Mouse (Mus musculus): Measurements from ENCODE around the gene Spred2. TPM values are rescaled to one million over a fixed set of nuclear protein-coding genes. Genes with fewer than 3 reads are reported as not detected.

Spred2 gene
- polyA plus RNA-seq, 1 experiment from 2014 or later, result 4.6 TPM

GRCm38 (mm10) chr11:19912661-19913060, 11.5 kb upstream of the Spred2 start:
- Histone ChIP-seq H3K36me3 (no peaks in the 10 kb centered on the region), H3K4me2 (no peak overlapping the region), H3K27ac (no peak overlapping the region), H3K27me3 (no peaks in the 10 kb centered on the region), H3K4me1 (replicated peaks) (peaks cover 8% of the 10 kb centered on the region), H3K9ac (no peak overlapping the region), H3K4me3 (no peak overlapping the region), H3K9me3 (replicated peaks) (no peaks in the 10 kb centered on the region)
- 91% methylated on average over 5 of the region's 5 CpGs for WGBS
- no peak for ATAC-seq (replicated peaks; ENCODE audit: insufficient number of reproducible peaks, insufficient read depth, low FRiP score, low read depth)

DNA sequence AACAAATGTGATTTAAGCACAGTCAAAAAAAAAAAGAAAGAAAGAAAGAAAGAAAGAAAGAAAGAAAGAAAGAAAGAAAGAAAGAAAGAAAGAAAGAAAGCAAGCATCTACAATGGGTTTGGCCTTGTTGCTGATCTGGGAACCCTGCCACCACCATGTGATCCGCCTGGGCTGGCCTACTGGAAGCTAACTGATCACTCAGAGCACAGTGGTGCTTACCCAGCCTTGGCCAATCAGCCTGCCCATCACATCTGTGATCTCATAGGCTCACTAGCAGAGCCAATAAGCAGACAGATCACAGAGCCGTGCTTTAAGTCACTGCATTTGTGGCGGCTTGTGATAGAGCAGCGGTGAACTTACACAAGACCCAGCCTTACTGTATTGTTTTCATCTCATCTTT, 10.4 kb upstream of the Spred2 start:
- H3K36me3 ChIP-seq, result no peaks in the 10 kb centered on the region
- no peaks in the 10 kb centered on the region for H3K27me3 ChIP-seq
- no peak overlapping the region for H3K4me3 ChIP-seq
- no peak for ATAC-seq (replicated peaks; ENCODE audit: insufficient number of reproducible peaks, insufficient read depth, low FRiP score, low read depth)
- H3K27ac ChIP-seq, result no peak overlapping the region
- 81% methylated on average over 4 of the region's 4 CpGs for WGBS
- H3K4me2 ChIP-seq, result no peak overlapping the region
- H3K9ac ChIP-seq, result no peak overlapping the region
- H3K9me3 ChIP-seq (replicated peaks), result no peaks in the 10 kb centered on the region
- H3K4me1 ChIP-seq (replicated peaks), result peaks cover 13% of the 10 kb centered on the region

DNA sequence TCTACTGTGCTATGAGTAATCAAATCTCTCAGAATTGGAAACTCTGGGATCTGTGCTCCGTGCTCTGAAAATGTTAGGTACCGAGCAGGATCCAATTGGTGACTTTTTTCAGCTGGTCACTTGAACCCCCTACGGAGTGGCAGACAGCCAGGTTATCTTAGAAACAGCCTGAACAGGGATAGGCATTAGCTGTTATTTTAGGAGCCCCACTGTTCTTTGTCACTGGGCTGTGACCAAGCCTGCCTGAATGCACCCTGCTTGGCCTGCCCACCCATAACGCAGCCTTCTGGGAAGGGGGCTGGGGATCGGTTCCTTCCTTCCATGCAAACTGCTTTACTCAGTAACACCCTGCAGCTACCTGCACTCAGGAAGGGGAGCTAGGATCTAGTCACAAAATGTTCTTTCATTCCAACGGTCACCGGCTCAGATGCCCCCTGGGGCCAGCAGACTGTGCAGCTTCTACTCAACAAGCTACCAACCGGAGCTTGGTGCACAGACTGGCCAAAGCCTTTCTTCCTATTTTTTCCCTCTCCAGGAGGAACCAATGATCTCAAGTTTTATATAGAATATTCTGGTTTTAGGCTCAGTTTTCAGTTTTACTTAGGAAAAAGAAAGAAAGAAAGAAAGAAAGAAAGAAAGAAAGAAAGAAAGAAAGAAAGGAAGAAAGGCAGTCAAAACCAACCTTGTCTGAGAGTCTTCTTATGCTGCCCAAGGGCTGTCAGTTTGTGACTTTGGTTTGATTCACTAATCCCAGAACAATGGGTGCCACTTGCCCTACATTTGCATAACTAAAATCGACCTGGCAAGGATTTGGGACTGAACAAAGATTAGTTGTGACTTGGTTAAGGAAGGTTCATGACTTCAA, 6.6 kb upstream of the Spred2 start:
- Histone ChIP-seq H3K4me3 (no peak overlapping the region), H3K9ac (0 out of 2 replicates have a peak overlapping the region, but pooled peaks have one; percentile 5), H3K9me3 (replicated peaks) (no peaks in the 10 kb centered on the region), H3K4me2 (peak overlapping the region; percentile 45), H3K4me1 (replicated peaks) (peaks cover 25% of the 10 kb centered on the region), H3K27me3 (no peaks in the 10 kb centered on the region), H3K27ac (no peak overlapping the region), H3K36me3 (no peaks in the 10 kb centered on the region)
- WGBS, result 27% methylated on average over 9 of the region's 9 CpGs
- no peak for ATAC-seq (replicated peaks; ENCODE audit: insufficient number of reproducible peaks, insufficient read depth, low FRiP score, low read depth)

- no peaks in the 10 kb centered on the region for H3K27me3 ChIP-seq
- H3K27ac ChIP-seq, result no peak overlapping the region
- H3K36me3 ChIP-seq, result no peaks in the 10 kb centered on the region
- peaks cover 25% of the 10 kb centered on the region for H3K4me1 ChIP-seq (replicated peaks)
- 54% methylated on average over 2 of the region's 2 CpGs for WGBS
- ATAC-seq (replicated peaks; ENCODE audit: insufficient number of reproducible peaks, insufficient read depth, low FRiP score, low read depth), result no peak
- no peak overlapping the region for H3K4me3 ChIP-seq
- H3K9ac ChIP-seq, result no peak overlapping the region
- no peak overlapping the region for H3K4me2 ChIP-seq
- H3K9me3 ChIP-seq (replicated peaks), result no peaks in the 10 kb centered on the region
Measured at GRCm38 (mm10) chr11:19918246-19918540, 6.0 kb upstream of the Spred2 start.

- H3K36me3 ChIP-seq, result no peaks in the 10 kb centered on the region
- peaks cover 25% of the 10 kb centered on the region for H3K4me1 ChIP-seq (replicated peaks)
- H3K27ac ChIP-seq, result peak overlapping the region; percentile 87
- no peaks in the 10 kb centered on the region for H3K27me3 ChIP-seq
- WGBS, result 11% methylated on average over 6 of the region's 6 CpGs
- H3K4me3 ChIP-seq, result peak overlapping the region; percentile 73
- H3K9ac ChIP-seq, result 0 out of 2 replicates have a peak overlapping the region, but pooled peaks have one; percentile 73
- no peak for ATAC-seq (replicated peaks; ENCODE audit: insufficient number of reproducible peaks, insufficient read depth, low FRiP score, low read depth)
- no peaks in the 10 kb centered on the region for H3K9me3 ChIP-seq (replicated peaks)
- peak overlapping the region; percentile 88 for H3K4me2 ChIP-seq
Measured at GRCm38 (mm10) chr11:19919460-19919784, 4.8 kb upstream of the Spred2 start.

DNA sequence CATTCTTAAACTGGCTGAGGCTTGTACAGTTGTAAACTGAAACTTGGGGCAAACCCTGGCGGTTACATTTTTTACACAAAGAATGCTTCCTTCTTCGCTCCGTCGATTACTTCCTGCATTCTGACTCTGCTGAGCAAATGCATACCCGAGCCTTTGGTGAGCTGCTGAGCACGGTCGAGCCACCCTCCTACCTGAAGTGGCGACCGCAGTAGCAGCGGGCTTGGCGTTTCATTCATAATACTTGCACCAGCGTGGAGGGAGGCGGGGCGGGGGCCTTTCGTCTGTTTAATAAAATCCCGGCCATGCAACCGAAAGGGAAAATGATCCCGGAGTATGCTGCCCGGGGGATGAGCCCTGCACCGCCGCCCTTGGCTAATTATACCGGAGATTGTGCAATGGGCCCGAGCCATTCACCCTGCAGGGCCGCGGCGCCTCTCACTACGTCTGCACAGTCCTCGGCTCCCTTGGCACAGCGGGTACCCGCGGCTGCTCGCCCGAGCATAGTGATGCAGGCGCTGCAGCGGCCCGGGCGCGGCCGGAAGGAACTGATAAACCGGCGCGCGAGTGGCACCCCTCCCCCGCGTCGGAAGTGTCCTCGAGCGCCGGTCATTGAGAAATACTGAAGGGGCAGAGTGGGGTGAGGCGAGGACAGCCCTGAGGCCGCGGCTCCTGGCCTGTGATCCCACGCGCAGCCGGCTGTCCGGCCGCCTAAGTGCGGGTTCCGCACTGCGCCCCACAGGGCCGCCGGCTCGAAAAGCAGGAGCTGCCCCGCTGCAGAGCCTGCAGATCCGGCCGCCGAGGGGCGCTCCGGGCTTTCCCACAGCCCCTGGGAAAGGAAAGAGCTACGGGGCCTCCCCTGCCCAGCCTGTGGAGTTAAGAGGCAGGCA, 4.1 kb upstream of the Spred2 start:
- peaks cover 25% of the 10 kb centered on the region for H3K4me1 ChIP-seq (replicated peaks)
- under 1% methylated on average over 68 of the region's 70 CpGs for WGBS
- H3K27ac ChIP-seq, result peak overlapping the region; percentile 87
- H3K9me3 ChIP-seq (replicated peaks), result no peaks in the 10 kb centered on the region
- peak overlapping the region; percentile 73 for H3K9ac ChIP-seq
- no peaks in the 10 kb centered on the region for H3K36me3 ChIP-seq
- peak overlapping the region; percentile 73 for H3K4me3 ChIP-seq
- H3K4me2 ChIP-seq, result peak overlapping the region; percentile 88
- H3K27me3 ChIP-seq, result no peaks in the 10 kb centered on the region
- ATAC-seq (replicated peaks; ENCODE audit: insufficient number of reproducible peaks, insufficient read depth, low FRiP score, low read depth), result peak; percentile 72

DNA sequence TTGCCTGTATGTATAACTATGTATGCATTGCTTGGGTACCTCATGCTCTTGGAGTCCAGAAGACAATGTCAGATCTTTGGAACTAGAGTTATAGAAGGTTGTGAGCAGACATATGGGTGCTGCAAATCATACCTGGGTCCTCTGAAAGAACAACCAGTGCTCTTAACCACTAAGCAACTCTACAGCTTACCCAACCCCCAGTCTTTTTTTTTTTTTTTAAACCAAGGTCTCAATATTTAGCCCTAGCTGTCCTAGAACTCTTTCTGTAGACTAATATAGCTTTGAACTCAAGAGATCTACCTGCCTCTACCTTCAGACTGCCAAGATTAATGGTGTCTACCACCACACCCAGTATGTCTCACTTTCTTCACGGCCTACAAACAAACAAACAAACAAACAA, 2.5 kb upstream of the Spred2 start:
- WGBS, result 76% methylated on average over 1 of the region's 1 CpGs
- H3K36me3 ChIP-seq, result no peaks in the 10 kb centered on the region
- H3K4me1 ChIP-seq (replicated peaks), result peaks cover 34% of the 10 kb centered on the region
- H3K27me3 ChIP-seq, result no peaks in the 10 kb centered on the region
- H3K9me3 ChIP-seq (replicated peaks), result no peaks in the 10 kb centered on the region
- no peak overlapping the region for H3K27ac ChIP-seq
- no peak overlapping the region for H3K4me2 ChIP-seq
- H3K9ac ChIP-seq, result no peak overlapping the region
- no peak for ATAC-seq (replicated peaks; ENCODE audit: insufficient number of reproducible peaks, insufficient read depth, low FRiP score, low read depth)
- H3K4me3 ChIP-seq, result no peak overlapping the region

GRCm38 (mm10) chr11:19922208-19922607, 2.0 kb upstream of the Spred2 start:
- Histone ChIP-seq H3K4me1 (replicated peaks) (peaks cover 33% of the 10 kb centered on the region), H3K27me3 (no peaks in the 10 kb centered on the region), H3K9ac (no peak overlapping the region), H3K4me3 (no peak overlapping the region), H3K27ac (no peak overlapping the region), H3K36me3 (no peaks in the 10 kb centered on the region), H3K9me3 (replicated peaks) (no peaks in the 10 kb centered on the region), H3K4me2 (no peak overlapping the region)
- ATAC-seq (replicated peaks; ENCODE audit: insufficient number of reproducible peaks, insufficient read depth, low FRiP score, low read depth), result no peak
- 86% methylated on average over 4 of the region's 4 CpGs for WGBS

DNA sequence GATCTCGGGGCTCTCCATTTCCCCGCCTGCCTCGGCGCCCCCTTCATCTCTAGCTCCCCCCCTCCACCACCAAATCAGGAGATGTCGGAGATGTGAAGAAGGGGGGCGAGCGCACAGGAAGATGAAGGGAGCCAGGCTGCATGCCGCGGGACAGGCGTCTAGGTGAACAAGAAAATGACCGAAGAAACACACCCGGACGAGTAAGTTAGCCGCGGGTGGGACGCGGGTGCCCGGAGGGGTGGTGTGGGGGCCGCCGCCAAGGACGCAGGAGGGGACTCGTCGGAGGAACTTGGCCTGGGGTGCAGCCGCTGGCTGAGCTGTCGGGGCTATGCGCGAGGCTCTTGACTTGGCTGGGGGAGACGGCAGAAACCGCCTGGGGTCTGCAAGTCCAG, 578 bp downstream of the Spred2 start:
- no peaks in the 10 kb centered on the region for H3K9me3 ChIP-seq (replicated peaks)
- H3K9ac ChIP-seq, result peak overlapping the region; percentile 80
- H3K36me3 ChIP-seq, result no peaks in the 10 kb centered on the region
- H3K4me3 ChIP-seq, result peak overlapping the region; percentile 85
- no peaks in the 10 kb centered on the region for H3K27me3 ChIP-seq
- ATAC-seq (replicated peaks; ENCODE audit: insufficient number of reproducible peaks, insufficient read depth, low FRiP score, low read depth), result peak; percentile 7
- H3K4me1 ChIP-seq (replicated peaks), result peaks cover 27% of the 10 kb centered on the region
- WGBS, result under 1% methylated on average over 29 of the region's 29 CpGs
- H3K27ac ChIP-seq, result peak overlapping the region; percentile 95
- peak overlapping the region; percentile 86 for H3K4me2 ChIP-seq

DNA sequence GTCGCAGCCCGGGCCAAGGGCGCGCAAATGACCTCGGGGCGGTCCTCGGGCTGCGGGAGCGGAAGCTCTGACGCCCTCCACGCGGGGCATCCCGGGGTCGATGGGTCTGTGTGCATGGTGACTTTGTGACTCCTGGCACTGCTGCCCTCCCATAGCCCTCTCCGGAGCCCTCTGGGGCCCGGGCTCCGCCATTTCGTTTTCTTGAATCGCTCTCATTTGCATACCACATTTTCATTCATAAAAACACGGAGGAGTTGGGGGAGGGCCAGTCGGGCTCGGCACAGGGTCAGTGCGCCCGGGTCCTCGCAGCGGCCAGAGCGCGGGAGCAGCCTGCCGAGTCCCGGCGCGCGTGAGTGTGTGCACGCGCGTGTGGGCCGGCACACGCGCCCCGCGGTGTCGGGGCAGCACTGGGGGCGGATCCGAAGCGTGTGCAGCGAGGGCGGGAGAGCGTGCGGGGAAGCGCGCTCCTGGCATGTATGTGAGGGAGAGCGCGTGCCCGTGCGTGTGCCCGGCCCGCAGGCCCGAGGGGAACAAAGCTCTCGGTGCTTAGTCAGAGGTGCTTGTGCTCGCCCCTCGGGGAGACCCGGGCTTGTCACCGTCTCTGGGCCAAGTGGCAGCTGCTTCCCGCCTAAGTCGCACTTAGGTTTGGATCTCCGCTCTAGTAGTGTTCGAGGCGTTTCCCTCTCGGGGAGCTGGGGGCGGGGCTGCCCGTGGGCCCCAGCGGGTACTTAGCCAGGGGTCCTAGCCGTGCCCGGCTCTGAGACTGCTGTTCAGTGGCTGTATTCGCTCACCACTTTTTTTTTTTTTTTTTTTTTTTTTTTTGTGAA, 1.2 kb downstream of the Spred2 start:
- Histone ChIP-seq H3K4me2 (peak overlapping the region; percentile 86), H3K4me3 (peak overlapping the region; percentile 85), H3K36me3 (no peaks in the 10 kb centered on the region), H3K27ac (peak overlapping the region; percentile 95), H3K27me3 (no peaks in the 10 kb centered on the region), H3K9me3 (replicated peaks) (no peaks in the 10 kb centered on the region), H3K4me1 (replicated peaks) (peaks cover 29% of the 10 kb centered on the region), H3K9ac (peak overlapping the region; percentile 80)
- ATAC-seq (replicated peaks; ENCODE audit: insufficient number of reproducible peaks, insufficient read depth, low FRiP score, low read depth), result peak; percentile 29
- WGBS, result under 1% methylated on average over 74 of the region's 75 CpGs
